Mouse (Mus musculus): ENCODE measurements around the gene Lnpk.

- TF ChIP-seq CTCF (IDR thresholded peaks at IDR 0.05; ENCODE audit: borderline replicate concordance, insufficient read depth, low read depth, low read length), result no peak
- no peak for TF ChIP-seq POLR2A (IDR thresholded peaks at IDR 0.05; ENCODE audit: borderline replicate concordance, insufficient read depth, low read length)
Observed at GRCm38 (mm10) chr2:74602483-74602882, 23.2 kb upstream of the Lnpk start.
